14 mouse cellular contexts compared by ENCODE assay signal in genomic region chr8:116635261-116635660, GRCm38 (mm10).
DNase-seq lines count a peak whose midpoint lies in the region; ATAC-seq lines count a peak whose summit lies in the region.
"Had no signal": no experiment of that assay in that cellular context is flagged by ENCODE, and none has a peak within 500 bp of the region (broad histone marks: within the 10 kb centered on the region; RNA-seq: fewer than 3 reads in every experiment).

No protein-coding gene starts in this region.

- no peaks in the 10 kb centered on the region for H3K4me1 ChIP-seq in kidney, embryonic 14.5 days (ENCODE audit: control insufficient read depth, insufficient read depth, low read length)
- H3K4me1 ChIP-seq: forebrain, embryonic 15.5 days; heart, embryonic 15.5 days; midbrain, embryonic 12.5 days; neural tube, embryonic 12.5 days had no signal

- H3K36me3 ChIP-seq in splenic B cell, adult 2 months (ENCODE audit: control insufficient read depth, insufficient read depth, low read length, poor library complexity, severe bottlenecking), result no peaks in the 10 kb centered on the region
- H3K36me3 ChIP-seq in kidney, embryonic 14.5 days (ENCODE audit: control insufficient read depth, insufficient read depth, low read length), result no peaks in the 10 kb centered on the region
- H3K36me3 ChIP-seq: forebrain, embryonic 15.5 days; heart, embryonic 15.5 days; midbrain, embryonic 12.5 days; neural tube, embryonic 12.5 days had no signal

- H3K9me3 ChIP-seq in kidney, embryonic 14.5 days (ENCODE audit: control insufficient read depth, low read length), result no peaks in the 10 kb centered on the region
- H3K9me3 ChIP-seq: forebrain, embryonic 15.5 days; heart, embryonic 15.5 days; midbrain, embryonic 12.5 days; neural tube, embryonic 12.5 days had no signal

- H3K4me3 ChIP-seq in kidney, embryonic 14.5 days (ENCODE audit: low read length), result no peak overlapping the region
- H3K4me3 ChIP-seq: forebrain, embryonic 15.5 days; heart, embryonic 15.5 days; midbrain, embryonic 12.5 days; neural tube, embryonic 12.5 days had no signal

- WGBS in kidney, embryonic 14.5 days, result 91% methylated on average over 13 of the region's 13 CpGs

- ATAC-seq in kidney, embryonic 14.5 days (ENCODE audit: low FRiP score, low TSS enrichment), result no peak
- ATAC-seq: forebrain, embryonic 15.5 days had no signal

- H3K9ac ChIP-seq in kidney, embryonic 14.5 days (ENCODE audit: low read depth, low read length), result no peak overlapping the region
- H3K9ac ChIP-seq: forebrain, embryonic 15.5 days; heart, embryonic 15.5 days; hindbrain, embryonic 14.5 days; midbrain, embryonic 12.5 days; neural tube, embryonic 12.5 days had no signal

- no peak overlapping the region for H3K4me2 ChIP-seq in kidney, embryonic 14.5 days (replicated peaks; ENCODE audit: low read depth, low read length)
- H3K4me2 ChIP-seq: forebrain, embryonic 15.5 days; heart, embryonic 15.5 days; hindbrain, embryonic 14.5 days; midbrain, embryonic 12.5 days; neural tube, embryonic 12.5 days had no signal

- H3K27ac ChIP-seq in kidney, embryonic 14.5 days (ENCODE audit: low read depth, low read length), result no peak overlapping the region
- H3K27ac ChIP-seq: forebrain, embryonic 15.5 days; heart, embryonic 15.5 days; hindbrain, embryonic 14.5 days; midbrain, embryonic 12.5 days; neural tube, embryonic 12.5 days had no signal

- DNase-seq in spleen, postnatal 36 days (ENCODE audit: low spot score in 2 of 2), result peak; percentile 68 to 71
- no peak for DNase-seq in spleen, adult 12 weeks (ENCODE audit: low spot score)
- peak; percentile 85 for DNase-seq in induced T-regulatory cell, adult 2 months (ENCODE audit: low read depth)
- DNase-seq in splenic B cell, adult 2 months (ENCODE audit: low read depth, low spot score), result peak; percentile 59
- no peak for DNase-seq in kidney, adult 9 months
- DNase-seq in layer of hippocampus, adult 11-12 months (ENCODE audit: low spot score), result no peak
- DNase-seq: adrenal gland, postnatal 36 days; gastrocnemius, postnatal 10 days had no signal

- no peaks in the 10 kb centered on the region for H3K27me3 ChIP-seq in splenic B cell, adult 2 months (ENCODE audit: control insufficient read depth, insufficient read depth, low read length, poor library complexity, severe bottlenecking)
- no peaks in the 10 kb centered on the region for H3K27me3 ChIP-seq in kidney, embryonic 14.5 days (ENCODE audit: control insufficient read depth, insufficient read depth, low read length)
- H3K27me3 ChIP-seq: forebrain, embryonic 15.5 days; heart, embryonic 15.5 days; midbrain, embryonic 12.5 days; neural tube, embryonic 12.5 days had no signal

Comparison
In these comparisons a context has a peak if more than half of its experiments do, and no peak if none do; other contexts are left out.
1. DNase-seq: peak in spleen, postnatal 36 days (2 of 2), induced T-regulatory cell, adult 2 months (single experiment) and splenic B cell, adult 2 months (single experiment); none in spleen, adult 12 weeks (single experiment), kidney, adult 9 months (single experiment) and layer of hippocampus, adult 11-12 months (single experiment).